Mouse (Mus musculus): ENCODE data around the gene Bud13.

DNA sequence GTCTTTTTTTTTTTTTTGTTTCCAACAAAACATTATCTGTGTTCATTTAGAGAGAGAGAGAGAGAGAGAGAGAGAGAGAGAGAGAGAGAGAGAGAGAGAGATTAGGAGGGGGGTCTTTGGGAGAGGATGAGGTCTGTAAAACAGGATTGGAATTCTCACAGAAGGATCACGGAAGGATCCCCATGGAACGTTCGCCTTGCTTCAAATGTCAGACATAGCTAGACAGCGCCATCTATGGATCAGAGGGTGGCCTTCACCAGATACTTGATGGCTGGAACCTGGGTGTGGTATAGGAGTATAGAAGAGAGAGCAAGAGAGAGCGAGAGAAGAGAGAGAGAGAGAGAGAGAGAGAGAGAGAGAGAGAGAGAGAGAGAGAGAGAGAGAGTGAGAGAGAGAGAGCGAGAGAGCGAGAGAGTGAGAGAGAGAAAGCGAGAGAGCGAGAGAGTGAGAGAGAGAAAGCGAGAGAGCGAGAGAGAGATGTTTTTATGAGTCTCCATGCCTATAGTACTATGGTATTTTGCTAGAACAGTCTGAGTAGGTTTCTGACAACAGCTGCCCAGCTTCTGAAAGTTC is 36.0 kb upstream of the Bud13 start:
- TF ChIP-seq TAL1 (IDR thresholded peaks at IDR 0.05; ENCODE audit: low read length): no peak
- TF ChIP-seq POLR2A (IDR thresholded peaks at IDR 0.05; ENCODE audit: control insufficient read depth in 1 of 2, insufficient read depth in 1 of 2, low read depth in 1 of 2, low read length in 2 of 2, poor library complexity in 1 of 2): no peak
- TF ChIP-seq SIN3A (IDR thresholded peaks at IDR 0.05; ENCODE audit: low read length): no peak; the same call in 1 of the 2 replicates
- TF ChIP-seq JUND (IDR thresholded peaks at IDR 0.05; ENCODE audit: low read depth, low read length): peak; percentile 99
- no peak for TF ChIP-seq MAZ (IDR thresholded peaks at IDR 0.05; ENCODE audit: low read depth, low read length)
- peak; percentile 75 to 87 (median 78) for TF ChIP-seq CTCF (IDR thresholded peaks at IDR 0.05 in 2 of 3, conservative IDR thresholded peaks at IDR 0.05 in 1 of 3; ENCODE audit: control insufficient read depth in 1 of 3, insufficient read depth in 1 of 3, low read depth in 2 of 3, low read length in 3 of 3, poor library complexity in 1 of 3, severe bottlenecking in 1 of 3)
- TF ChIP-seq E2F4 (IDR thresholded peaks at IDR 0.05; ENCODE audit: borderline replicate concordance, low read depth, low read length): no peak
- no peak for TF ChIP-seq GATA1 (IDR thresholded peaks at IDR 0.05; ENCODE audit: low read depth, low read length)
- no peak for TF ChIP-seq TCF12 (IDR thresholded peaks at IDR 0.05; ENCODE audit: low read depth, low read length)
- no peak for TF ChIP-seq CHD2 (IDR thresholded peaks at IDR 0.05; ENCODE audit: low read length)
- no peak for TF ChIP-seq MAX (IDR thresholded peaks at IDR 0.05; ENCODE audit: low read length)
- TF ChIP-seq HCFC1 (IDR thresholded peaks at IDR 0.05; ENCODE audit: low read depth, low read length): no peak

Measured in MEL (cell line).